Mouse (Mus musculus) lung, embryonic 14.5 days (tissue): ENCODE results near the gene Faf2. TPM values are rescaled to one million over a fixed set of nuclear protein-coding genes. Genes with fewer than 3 reads are reported as not detected.

Experiments
- ATAC-seq: fragments of 200-750 bp; cut with Nextera tagmentation; 2 replicates; pipeline ENCODE4 v1.8.0; 2017; ENCODE audit warnings: mild to moderate bottlenecking, moderate TSS enrichment, moderate library complexity; ENCODE audit not compliant: insufficient read depth
- DNase-seq: peaks from one replicate; pipeline ENCODE4 v3.0.0-alpha.2; 2015
- H3K27ac ChIP-seq: fragments of 300-500 bp; sonication (generic); 2 replicates; pipeline ENCODE4 v1.5.1; 2014; ENCODE audit warnings: low read depth, mild to moderate bottlenecking, moderate library complexity
- H3K27me3 ChIP-seq: fragments of 300-500 bp; sonication (generic); 2 replicates; pipeline ENCODE4 v1.6.1; 2014; ENCODE audit warnings: low read length, control low read depth; ENCODE audit not compliant: insufficient read depth
- H3K36me3 ChIP-seq: fragments of 300-500 bp; sonication (generic); 2 replicates; pipeline ENCODE4 v1.6.1; 2014; ENCODE audit warnings: control low read depth; ENCODE audit not compliant: insufficient read depth
- H3K4me1 ChIP-seq: fragments of 300-500 bp; sonication (generic); 2 replicates; pipeline ENCODE4 v1.6.1; 2014; ENCODE audit warnings: antibody characterized with exemption, control low read depth; ENCODE audit not compliant: insufficient read depth
- H3K4me2 ChIP-seq: fragments of 300-500 bp; sonication (generic); 2 replicates; pipeline ENCODE4 v1.6.1; 2014; ENCODE audit warnings: mild to moderate bottlenecking
- H3K4me3 ChIP-seq: fragments of 300-500 bp; sonication (generic); 2 replicates; pipeline ENCODE4 v1.5.1; 2014; ENCODE audit warnings: low read depth, low read length
- H3K9ac ChIP-seq: fragments of 300-500 bp; sonication (generic); 2 replicates; pipeline ENCODE4 v1.6.1; 2014
- H3K9me3 ChIP-seq: fragments of 300-500 bp; sonication (generic); 2 replicates; pipeline ENCODE4 v1.6.1; 2016; ENCODE audit warnings: low read depth, low read length, control low read depth
- CTCF ChIP-seq: IDR thresholded peaks from 2 replicates; pipeline ENCODE4 v1.5.1; 2016; ENCODE audit warnings: antibody characterized with exemption, low read depth
- WGBS: fragments of 180-500 bp; shearing (Covaris S2); extraction: QIAGEN DNeasy Blood & Tissue Kit; methylation state at CpG from one replicate; pipeline ENCODE4 v1.1.7; 2014; 5-methylcytosine and 5-hydroxymethylcytosine counted together
- polyA plus RNA-seq: library from polyadenylated mRNA; unstranded; fragments of >200 nt; fragmentation: Nextera tagmentation; extraction: Ambion mirVana; gene quantifications from 2 replicates; pipeline ENCODE4 v1.2.1, GENCODE M21; 2014

Gene Faf2
- polyA plus RNA-seq, 1 experiment from 2014 or later = 106 TPM

DNA sequence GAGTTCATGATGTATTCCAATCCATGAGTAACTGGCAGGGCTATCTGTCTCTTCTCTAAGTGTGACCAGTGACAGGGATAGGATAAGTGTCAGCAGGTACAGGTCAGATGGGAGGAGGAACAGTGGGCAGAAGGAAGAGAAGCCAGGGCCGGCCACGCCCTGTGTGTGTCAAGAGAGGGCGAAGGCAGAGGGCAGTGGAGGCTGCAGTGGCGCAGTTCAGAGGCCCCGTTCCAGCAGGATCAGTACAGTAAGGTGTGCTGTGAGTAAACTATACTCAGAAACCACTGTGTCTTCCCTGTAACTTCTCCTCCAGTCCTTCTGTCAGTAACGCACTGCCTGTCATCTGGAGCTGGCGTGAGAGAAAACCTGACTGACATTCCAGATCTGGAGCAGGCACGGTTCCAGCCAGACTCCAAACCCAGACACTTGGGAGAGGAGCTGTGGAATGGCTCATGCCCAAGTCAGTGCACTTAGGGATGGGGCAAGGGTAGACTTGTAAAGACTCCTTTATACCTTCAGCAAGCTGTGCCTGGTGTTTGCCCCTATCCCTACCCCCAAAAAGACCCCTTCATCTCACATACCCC, 25.4 kb upstream of the Faf2 start:
- ATAC-seq = no peak
- DNase-seq = no peak
- Histone ChIP-seq H3K27ac (0 out of 2 replicates have a peak overlapping the region, but pooled peaks have one; percentile 2), H3K4me2 (no peak overlapping the region), H3K9me3 (no peaks in the 10 kb centered on the region), H3K9ac (peak overlapping the region; percentile 13; the same call in 1 of the 2 replicates), H3K4me1 (no peaks in the 10 kb centered on the region), H3K27me3 (no peaks in the 10 kb centered on the region), H3K4me3 (no peak overlapping the region), H3K36me3 (peaks cover 27% of the 10 kb centered on the region)
- TF ChIP-seq CTCF = no peak
- whole genome bisulfite sequencing = 71% methylated on average over 8 of the region's 8 CpGs

DNA sequence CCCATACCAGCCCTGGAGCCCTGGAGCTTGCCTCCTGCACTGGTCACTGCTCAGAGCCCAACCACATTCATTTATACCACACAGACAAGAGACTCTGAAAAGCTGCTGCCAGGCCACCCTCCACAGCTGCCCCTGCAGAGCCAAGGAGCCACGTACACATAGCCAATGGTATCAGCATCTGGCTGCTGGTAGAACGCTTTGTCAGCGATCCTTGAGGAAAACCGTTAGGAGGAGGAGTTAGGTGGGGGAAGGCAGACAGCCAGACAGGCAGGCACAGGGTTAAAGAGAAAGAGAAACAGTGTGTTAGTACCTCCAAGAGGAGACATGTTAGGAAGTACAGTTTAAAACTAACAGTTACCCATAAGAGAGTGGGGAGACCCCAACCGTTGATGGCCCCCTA, 24.7 kb upstream of the Faf2 start:
- Histone ChIP-seq H3K4me2 (no peak overlapping the region), H3K4me3 (no peak overlapping the region), H3K9ac (no peak overlapping the region), H3K27me3 (no peaks in the 10 kb centered on the region), H3K4me1 (no peaks in the 10 kb centered on the region), H3K36me3 (peaks cover 27% of the 10 kb centered on the region), H3K27ac (0 out of 2 replicates have a peak overlapping the region, but pooled peaks have one; percentile 2), H3K9me3 (no peaks in the 10 kb centered on the region)
- 47% methylated on average over 5 of the region's 5 CpGs for WGBS
- no peak for DNase-seq
- ATAC-seq = no peak; the same call in 1 of the 2 replicates
- no peak for TF ChIP-seq CTCF

DNA sequence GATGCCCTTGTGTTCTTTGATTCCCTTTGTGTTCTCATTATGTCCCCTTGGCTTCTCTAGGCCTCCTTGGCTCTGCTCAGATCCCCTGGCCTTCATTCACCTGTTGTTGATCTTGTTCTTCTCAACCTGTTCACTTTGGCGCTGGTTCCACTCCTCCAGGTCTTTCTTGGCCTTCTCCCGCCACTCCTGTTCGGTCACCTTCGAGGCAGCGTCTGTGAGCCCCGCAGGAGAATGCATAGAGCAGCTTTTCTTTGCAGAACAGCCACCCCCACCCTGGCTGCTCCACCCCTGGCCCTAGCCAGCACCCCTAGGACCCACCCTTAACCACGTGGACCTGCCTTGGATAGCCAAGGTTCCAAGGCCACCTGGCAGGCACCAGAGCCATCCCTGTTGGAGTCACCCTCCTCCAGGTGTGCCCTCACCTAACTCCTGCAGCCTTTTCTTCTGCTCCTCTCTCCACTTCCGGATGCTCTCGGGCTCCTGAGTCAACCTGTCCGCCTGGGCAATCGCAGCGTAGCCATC, 22.9 kb upstream of the Faf2 start:
- Histone ChIP-seq H3K36me3 (peaks cover 18% of the 10 kb centered on the region), H3K4me2 (no peak overlapping the region), H3K27ac (no peak overlapping the region), H3K27me3 (no peaks in the 10 kb centered on the region), H3K4me1 (no peaks in the 10 kb centered on the region), H3K4me3 (no peak overlapping the region), H3K9me3 (no peaks in the 10 kb centered on the region), H3K9ac (no peak overlapping the region)
- WGBS = 87% methylated on average over 12 of the region's 12 CpGs
- ATAC-seq = no peak
- DNase-seq = no peak
- TF ChIP-seq CTCF = no peak

DNA sequence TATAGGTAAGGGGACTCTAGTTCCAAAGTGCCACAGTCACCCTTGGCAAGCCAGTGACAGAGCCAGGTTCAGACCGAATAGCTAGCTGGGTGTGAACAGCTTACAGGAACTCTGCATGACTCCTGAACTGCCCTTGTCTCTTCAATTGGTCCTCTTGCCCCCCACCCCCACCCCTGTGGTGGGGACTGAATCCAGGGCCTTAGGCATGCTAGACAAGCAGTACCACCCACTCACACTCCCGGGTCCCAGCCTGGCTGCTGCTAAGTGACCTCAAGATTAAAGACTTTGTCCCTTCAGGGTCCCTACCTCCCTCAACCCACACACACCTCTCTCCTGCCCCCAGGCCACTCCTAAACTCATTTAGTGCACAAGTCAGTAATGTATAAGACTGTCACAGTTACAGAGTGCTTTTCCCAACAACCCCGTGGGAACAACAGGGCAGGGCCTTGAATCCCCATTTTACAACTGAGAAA, 18.9 kb upstream of the Faf2 start:
- ATAC-seq (no peak), DNase-seq (no peak)
- H3K27me3 ChIP-seq = no peaks in the 10 kb centered on the region
- no peak for TF ChIP-seq CTCF
- WGBS = 60% methylated on average over 3 of the region's 3 CpGs
- no peaks in the 10 kb centered on the region for H3K9me3 ChIP-seq
- no peak overlapping the region for H3K9ac ChIP-seq
- H3K4me1 ChIP-seq = no peaks in the 10 kb centered on the region
- H3K27ac ChIP-seq = no peak overlapping the region
- H3K4me2 ChIP-seq = no peak overlapping the region
- H3K4me3 ChIP-seq = no peak overlapping the region
- peaks cover 11% of the 10 kb centered on the region; the same call in 1 of the 2 replicates for H3K36me3 ChIP-seq

DNA sequence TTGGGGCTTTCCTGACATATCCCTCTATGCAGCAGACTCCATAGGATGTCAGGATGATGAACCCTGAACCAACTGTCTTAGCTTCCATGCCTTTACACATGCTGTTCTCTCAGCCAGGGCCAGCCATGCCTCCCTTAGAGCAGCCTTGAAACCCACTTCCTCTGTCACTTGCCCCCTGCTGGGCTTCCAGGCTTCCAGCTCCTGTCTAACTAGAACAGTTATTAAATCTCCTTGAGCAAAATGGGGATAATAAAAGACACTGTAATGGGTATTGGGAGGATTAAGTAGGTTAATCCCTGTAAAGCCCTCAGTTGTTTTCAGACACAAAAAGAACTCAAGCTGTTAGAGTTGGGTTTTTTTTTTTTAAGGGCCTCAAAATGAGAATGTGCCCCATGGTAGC, 18.1 kb upstream of the Faf2 start:
- Histone ChIP-seq H3K9ac (no peak overlapping the region), H3K4me1 (no peaks in the 10 kb centered on the region), H3K4me2 (no peak overlapping the region), H3K9me3 (no peaks in the 10 kb centered on the region), H3K27me3 (no peaks in the 10 kb centered on the region), H3K4me3 (no peak overlapping the region), H3K27ac (no peak overlapping the region), H3K36me3 (0 out of 2 replicates have a peak, but pooled peaks cover 3% of the 10 kb centered on the region)
- no peak for TF ChIP-seq CTCF
- DNase-seq (no peak), ATAC-seq (no peak)

DNA sequence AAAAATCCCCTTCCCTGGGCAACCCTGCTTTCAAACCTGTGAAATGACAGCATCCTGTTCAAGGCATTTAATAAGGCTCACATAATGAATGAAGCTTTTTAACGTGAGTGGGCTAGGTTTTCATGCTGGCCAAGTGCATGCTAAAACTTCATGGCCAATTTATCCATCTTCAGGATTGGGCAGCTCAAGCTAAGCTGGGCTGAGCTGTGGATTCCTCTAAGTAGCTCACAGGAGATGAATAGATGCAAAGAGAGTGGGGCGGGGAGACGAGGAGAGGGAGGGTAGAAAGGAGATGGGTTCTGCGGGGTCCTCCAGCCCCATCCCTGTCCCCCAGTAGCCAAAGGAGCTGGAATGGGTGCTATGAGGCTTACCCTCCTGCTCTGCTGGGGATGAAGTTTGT, 17.4 kb upstream of the Faf2 start:
- no peak for DNase-seq
- H3K9ac ChIP-seq = no peak overlapping the region
- no peaks in the 10 kb centered on the region for H3K9me3 ChIP-seq
- no peaks in the 10 kb centered on the region for H3K4me1 ChIP-seq
- H3K4me3 ChIP-seq = no peak overlapping the region
- no peak overlapping the region for H3K27ac ChIP-seq
- no peaks in the 10 kb centered on the region for H3K27me3 ChIP-seq
- H3K4me2 ChIP-seq = no peak overlapping the region
- 62% methylated on average over 4 of the region's 4 CpGs for WGBS
- ATAC-seq = no peak
- TF ChIP-seq CTCF = no peak
- 0 out of 2 replicates have a peak, but pooled peaks cover 3% of the 10 kb centered on the region for H3K36me3 ChIP-seq

DNA sequence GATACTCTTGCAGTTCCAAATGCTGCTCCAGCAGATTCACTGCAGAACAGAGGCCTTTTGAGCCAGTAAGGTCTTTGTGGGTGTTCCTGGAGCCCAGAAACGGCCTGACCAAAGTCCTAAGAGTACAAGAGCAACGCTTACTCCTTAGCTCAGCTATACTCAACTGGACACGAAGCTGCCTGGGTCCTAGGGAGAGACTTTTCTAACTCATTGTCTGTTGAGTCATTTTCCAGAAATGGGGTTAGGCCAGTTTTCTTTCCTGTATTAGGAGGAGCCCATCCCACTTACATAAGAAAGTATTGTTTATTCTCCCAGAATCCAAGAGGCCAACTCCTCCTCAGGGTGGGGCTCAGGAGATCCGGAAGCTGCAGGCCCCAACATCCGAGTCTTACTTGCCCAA, 16.2 kb upstream of the Faf2 start:
- no peaks in the 10 kb centered on the region for H3K4me1 ChIP-seq
- H3K27me3 ChIP-seq = no peaks in the 10 kb centered on the region
- TF ChIP-seq CTCF = no peak
- no peak overlapping the region for H3K27ac ChIP-seq
- H3K4me3 ChIP-seq = no peak overlapping the region
- H3K9me3 ChIP-seq = no peaks in the 10 kb centered on the region
- DNase-seq = no peak
- H3K36me3 ChIP-seq = 0 out of 2 replicates have a peak, but pooled peaks cover 3% of the 10 kb centered on the region
- H3K9ac ChIP-seq = no peak overlapping the region
- 64% methylated on average over 5 of the region's 5 CpGs for WGBS
- ATAC-seq = no peak
- H3K4me2 ChIP-seq = no peak overlapping the region
